Mouse (Mus musculus): ENCODE measurements around the gene Ambra1. TPM values are rescaled to one million over a fixed set of nuclear protein-coding genes. Genes with fewer than 3 reads are reported as not detected.

The Ambra1 gene
- polyA plus RNA-seq, 1 experiment = 37.9 TPM

- Histone ChIP-seq H3K4me1 (ENCODE audit: control insufficient read depth, insufficient read depth, low read length) (no peaks in the 10 kb centered on the region), H3K27me3 (ENCODE audit: control insufficient read depth, insufficient read depth, low read length) (no peaks in the 10 kb centered on the region), H3K4me3 (replicated peaks; ENCODE audit: insufficient read depth, low read depth, low read length) (no peak overlapping the region), H3K27ac (ENCODE audit: insufficient read depth, low read length) (no peak overlapping the region)
- peak in 1 of 2 experiments; percentile 57 for DNase-seq
- 15% methylated on average over 2 of the region's 2 CpGs for WGBS
- TF ChIP-seq CTCF (IDR thresholded peaks at IDR 0.05; ENCODE audit: borderline replicate concordance, insufficient read depth, low read depth, low read length) (no peak), POLR2A (IDR thresholded peaks at IDR 0.05; ENCODE audit: borderline replicate concordance, insufficient read depth, low read length) (no peak)
These were observed 28.6 kb upstream of the Ambra1 start for GRCm38 (mm10) chr2:91701366-91701765.

DNA sequence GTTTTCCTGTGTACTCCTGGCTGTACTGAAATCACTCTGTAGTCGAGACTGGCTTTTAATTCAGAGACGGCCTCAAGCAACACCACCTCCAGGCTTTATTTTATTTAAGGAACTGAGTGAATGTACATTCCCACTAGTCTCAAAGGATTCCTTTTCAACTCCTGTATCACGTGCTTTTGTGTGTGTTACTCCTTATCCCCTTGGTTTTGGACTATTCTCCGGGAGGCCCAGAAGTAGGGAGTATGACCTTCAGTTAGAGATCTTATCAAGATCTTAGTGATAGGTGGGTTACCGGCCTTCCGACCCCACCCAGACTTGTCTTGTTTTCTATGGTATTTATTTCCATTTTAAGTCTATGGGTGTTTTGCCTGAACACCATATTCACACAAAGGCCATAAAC is 24.2 kb upstream of the Ambra1 start:
- no peak for DNase-seq
- H3K4me3 ChIP-seq (replicated peaks; ENCODE audit: insufficient read depth, low read depth, low read length) = no peak overlapping the region
- WGBS = 84% methylated on average over 6 of the region's 6 CpGs
- no peaks in the 10 kb centered on the region for H3K27me3 ChIP-seq (ENCODE audit: control insufficient read depth, insufficient read depth, low read length)
- no peaks in the 10 kb centered on the region; the same call in 1 of the 2 replicates for H3K4me1 ChIP-seq (ENCODE audit: control insufficient read depth, insufficient read depth, low read length)
- no peak for TF ChIP-seq POLR2A (IDR thresholded peaks at IDR 0.05; ENCODE audit: borderline replicate concordance, insufficient read depth, low read length)
- TF ChIP-seq CTCF (IDR thresholded peaks at IDR 0.05; ENCODE audit: borderline replicate concordance, insufficient read depth, low read depth, low read length) = no peak
- no peak overlapping the region for H3K27ac ChIP-seq (ENCODE audit: insufficient read depth, low read length)

DNA sequence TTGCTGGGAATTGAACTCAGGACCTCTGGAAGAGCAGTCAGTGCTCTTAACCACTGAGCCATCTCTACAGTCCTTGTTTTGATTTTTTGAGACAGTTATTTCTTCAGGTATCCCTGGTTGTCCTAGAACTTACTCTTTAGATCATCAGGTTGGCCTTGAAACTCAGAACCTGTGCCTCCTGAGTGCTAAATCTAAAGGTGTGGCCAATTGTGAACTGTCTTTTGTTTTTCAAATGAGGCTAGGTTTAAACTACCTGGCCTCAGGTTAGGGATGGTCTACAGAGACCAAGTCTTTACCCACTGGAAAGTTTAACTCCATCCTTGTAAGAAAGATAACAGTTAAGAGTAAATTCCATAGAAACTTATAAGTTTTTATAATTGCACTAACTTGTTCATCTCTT is 23.5 kb upstream of the Ambra1 start:
- no peak for DNase-seq
- Histone ChIP-seq H3K27me3 (ENCODE audit: control insufficient read depth, insufficient read depth, low read length) (no peaks in the 10 kb centered on the region), H3K4me3 (replicated peaks; ENCODE audit: insufficient read depth, low read depth, low read length) (no peak overlapping the region), H3K4me1 (ENCODE audit: control insufficient read depth, insufficient read depth, low read length) (no peaks in the 10 kb centered on the region; the same call in 1 of the 2 replicates), H3K27ac (ENCODE audit: insufficient read depth, low read length) (no peak overlapping the region)
- TF ChIP-seq CTCF (IDR thresholded peaks at IDR 0.05; ENCODE audit: borderline replicate concordance, insufficient read depth, low read depth, low read length) = no peak
- no peak for TF ChIP-seq POLR2A (IDR thresholded peaks at IDR 0.05; ENCODE audit: borderline replicate concordance, insufficient read depth, low read length)

- 89% methylated on average over 6 of the region's 6 CpGs for WGBS
- TF ChIP-seq CTCF (IDR thresholded peaks at IDR 0.05; ENCODE audit: borderline replicate concordance, insufficient read depth, low read depth, low read length) (no peak), POLR2A (IDR thresholded peaks at IDR 0.05; ENCODE audit: borderline replicate concordance, insufficient read depth, low read length) (no peak)
- DNase-seq = no peak
- H3K27ac ChIP-seq (ENCODE audit: insufficient read depth, low read length) = no peak overlapping the region
- no peak overlapping the region for H3K4me3 ChIP-seq (replicated peaks; ENCODE audit: insufficient read depth, low read depth, low read length)
- H3K27me3 ChIP-seq (ENCODE audit: control insufficient read depth, insufficient read depth, low read length) = no peaks in the 10 kb centered on the region
- H3K4me1 ChIP-seq (ENCODE audit: control insufficient read depth, insufficient read depth, low read length) = no peaks in the 10 kb centered on the region; the same call in 1 of the 2 replicates
These were observed 21.6 kb upstream of the Ambra1 start for GRCm38 (mm10) chr2:91708361-91708760.

DNA sequence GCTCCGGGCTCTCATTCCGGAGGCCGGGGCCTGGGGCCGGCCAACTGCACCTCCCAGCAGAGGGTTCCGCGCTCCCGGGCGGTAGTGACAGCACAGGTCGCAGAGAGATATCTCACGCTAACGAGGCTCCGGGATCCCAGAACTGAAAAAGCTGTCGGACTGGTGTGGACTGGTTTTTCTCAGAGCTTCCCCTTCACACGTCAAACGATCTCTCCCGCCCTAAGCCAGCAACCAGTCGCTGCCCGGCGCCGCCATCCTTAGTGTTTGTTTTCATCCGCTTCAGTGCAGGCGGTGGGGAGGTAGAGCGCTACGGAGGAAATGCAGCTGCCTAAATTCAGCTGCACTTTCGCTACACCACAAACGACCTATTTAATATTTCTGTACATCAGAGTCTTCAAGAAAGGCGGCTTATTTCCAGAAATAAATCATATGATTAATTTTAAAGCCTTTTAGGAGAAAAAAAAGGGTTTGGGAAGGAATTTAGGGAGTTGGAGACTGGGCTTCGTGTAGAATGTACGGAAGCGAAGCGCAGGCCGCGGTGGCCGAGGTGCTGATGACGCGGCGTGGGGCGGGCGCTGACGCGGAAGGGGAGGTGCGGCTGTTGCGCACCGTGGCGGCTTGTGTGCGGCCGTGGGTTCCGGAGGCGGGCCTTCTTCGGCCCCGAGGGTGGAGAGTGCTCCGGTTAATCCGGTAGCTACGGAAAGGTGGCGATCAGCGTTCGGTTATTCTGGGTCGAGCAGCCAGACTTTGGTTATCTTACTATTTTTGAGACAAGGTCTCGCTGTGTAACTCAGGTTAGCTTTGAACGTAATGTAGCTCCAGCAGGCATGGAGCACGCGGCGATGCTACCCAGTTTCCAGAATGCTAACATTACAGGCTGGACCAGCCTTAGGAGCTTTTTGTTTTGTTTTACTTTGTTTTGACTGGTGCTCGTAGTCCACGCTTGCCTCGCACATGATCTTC is 19.4 kb upstream of the Ambra1 start, which contains the start of the genes Atg13 and Harbi1:
Atg13 (minus strand) TSS at position 305 of the 963 bp plus-strand sequence.
Harbi1 (plus strand) TSS at position 581 of the 963 bp plus-strand sequence.
- H3K4me3 ChIP-seq (replicated peaks; ENCODE audit: insufficient read depth, low read depth, low read length) = peak within 1 kb of the TSS; percentile 99
- peak within 1 kb of the TSS; percentile 69 for H3K27ac ChIP-seq (ENCODE audit: insufficient read depth, low read length)
- H3K27me3 ChIP-seq (ENCODE audit: control insufficient read depth, insufficient read depth, low read length) = no peaks in the 10 kb centered on the region
- TF ChIP-seq POLR2A (IDR thresholded peaks at IDR 0.05; ENCODE audit: borderline replicate concordance, insufficient read depth, low read length) (peak; percentile 77; the same call in 1 of the 2 replicates), CTCF (IDR thresholded peaks at IDR 0.05; ENCODE audit: borderline replicate concordance, insufficient read depth, low read depth, low read length) (no peak)
- H3K4me1 ChIP-seq (ENCODE audit: control insufficient read depth, insufficient read depth, low read length) = no peaks in the 10 kb centered on the region; the same call in 1 of the 2 replicates
- WGBS = under 1% methylated on average over 66 of the region's 66 CpGs
- peak; percentile 94 for DNase-seq

- WGBS = 3% methylated on average over 8 of the region's 8 CpGs
- H3K27me3 ChIP-seq (ENCODE audit: control insufficient read depth, insufficient read depth, low read length) = no peaks in the 10 kb centered on the region
- H3K4me3 ChIP-seq (replicated peaks; ENCODE audit: insufficient read depth, low read depth, low read length) = peak overlapping the region; percentile 99
- no peaks in the 10 kb centered on the region; the same call in 1 of the 2 replicates for H3K4me1 ChIP-seq (ENCODE audit: control insufficient read depth, insufficient read depth, low read length)
- TF ChIP-seq CTCF (IDR thresholded peaks at IDR 0.05; ENCODE audit: borderline replicate concordance, insufficient read depth, low read depth, low read length) (no peak), POLR2A (IDR thresholded peaks at IDR 0.05; ENCODE audit: borderline replicate concordance, insufficient read depth, low read length) (no peak)
- peak in 1 of 2 experiments; percentile 9 for DNase-seq
- H3K27ac ChIP-seq (ENCODE audit: insufficient read depth, low read length) = peak overlapping the region; percentile 69; the same call in 1 of the 2 replicates
These were observed 18.5 kb upstream of the Ambra1 start for GRCm38 (mm10) chr2:91711256-91711925.

DNA sequence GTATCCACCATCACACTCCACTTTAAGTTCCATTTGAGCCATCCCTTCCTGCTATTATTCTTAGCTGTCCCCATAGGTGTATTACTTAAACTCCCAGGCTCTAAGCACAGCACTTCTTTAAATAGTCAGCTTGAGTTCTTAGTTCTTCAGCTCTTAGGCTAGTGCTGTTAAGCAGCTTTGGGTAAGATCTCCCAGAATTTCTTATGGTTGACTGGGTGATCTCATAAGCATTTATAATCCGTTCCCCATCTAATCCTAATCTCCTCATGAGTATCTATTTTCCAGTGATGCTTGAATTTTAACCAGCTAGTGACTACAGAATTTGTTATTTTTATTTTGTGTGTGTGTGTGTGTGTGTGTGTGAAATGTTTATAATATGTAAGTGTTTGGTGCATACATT is 15.0 kb upstream of the Ambra1 start:
- TF ChIP-seq POLR2A (IDR thresholded peaks at IDR 0.05; ENCODE audit: borderline replicate concordance, insufficient read depth, low read length) (no peak), CTCF (IDR thresholded peaks at IDR 0.05; ENCODE audit: borderline replicate concordance, insufficient read depth, low read depth, low read length) (no peak)
- Histone ChIP-seq H3K27me3 (ENCODE audit: control insufficient read depth, insufficient read depth, low read length) (no peaks in the 10 kb centered on the region), H3K27ac (ENCODE audit: insufficient read depth, low read length) (no peak overlapping the region), H3K4me1 (ENCODE audit: control insufficient read depth, insufficient read depth, low read length) (no peaks in the 10 kb centered on the region), H3K4me3 (replicated peaks; ENCODE audit: insufficient read depth, low read depth, low read length) (no peak overlapping the region)
- 76% methylated on average over 1 of the region's 1 CpGs for WGBS
- no peak for DNase-seq
